Mouse (Mus musculus) heart, postnatal 0 days (tissue): ENCODE results near the gene Aarsd1.
"Not testable (repeated sequence)": the region's sequence is repeated elsewhere in the genome, so short reads cannot be mapped to it uniquely, and the experiment has no call there.

Source experiments
- CTCF ChIP-seq: IDR thresholded peaks from 2 replicates; pipeline ENCODE4 v1.5.1; 2016; ENCODE audit warnings: antibody characterized with exemption, control low read depth, low read depth
- EP300 ChIP-seq: IDR thresholded peaks from 2 replicates; pipeline ENCODE4 v1.6.1; 2016; ENCODE audit warnings: antibody characterized with exemption, low read depth

GRCm38 (mm10) chr11:101441450-101442126 is 24.2 kb upstream of the Aarsd1 start:
- not testable (repeated sequence) for TF ChIP-seq CTCF, EP300
